Mouse (Mus musculus): ENCODE data around the gene 1700113H08Rik. TPM values are rescaled to one million over a fixed set of nuclear protein-coding genes. Genes with fewer than 3 reads are reported as not detected.
A peak's percentile ranks its signal among the peaks of the same experiment; 100 is the strongest.

The 1700113H08Rik gene
- 0.28 and 0.62 TPM in 2 replicates for polyA plus RNA-seq (2015; fragmentation: Nextera tagmentation; extraction: Ambion mirVana)

GRCm38 (mm10) chr10:87057500-87058250 lies at the start of gene 1700113H08Rik:
TSS of gene 1700113H08Rik (plus strand) at chr10:87058045.
- peak within 1 kb of the TSS; percentile 62 for H3K9ac ChIP-seq (replicated peaks)
- 1% methylated on average over 15 of the region's 15 CpGs for WGBS
- no peaks in the 10 kb centered on the region for H3K9me3 ChIP-seq
- H3K36me3 ChIP-seq: no peaks in the 10 kb centered on the region
- H3K4me2 ChIP-seq (replicated peaks): peak within 1 kb of the TSS; percentile 64
- H3K4me3 ChIP-seq (replicated peaks): peak within 1 kb of the TSS; percentile 41
- H3K27ac ChIP-seq: peak within 1 kb of the TSS; percentile 89
- peaks cover 28% of the 10 kb centered on the region for H3K4me1 ChIP-seq (replicated peaks)
- H3K27me3 ChIP-seq: 0 out of 2 replicates have a peak, but pooled peaks cover 3% of the 10 kb centered on the region
- no peak; the same call in 1 of the 2 replicates for ATAC-seq

DNA sequence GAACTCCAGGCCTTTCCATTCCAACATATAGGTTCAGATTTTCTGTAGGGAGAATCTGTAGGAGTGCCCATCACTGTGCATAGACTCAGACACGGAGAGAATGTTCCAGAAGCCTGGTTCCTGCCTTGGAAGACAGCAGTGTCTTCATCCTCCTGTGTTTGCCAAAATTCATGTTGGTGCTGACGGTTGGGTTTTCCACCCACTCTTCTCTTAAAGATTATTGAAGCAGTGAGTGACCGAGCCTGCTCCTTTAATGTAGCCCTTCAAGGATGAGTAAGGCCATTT lies 49.7 kb upstream of the 1700113H08Rik start:
- Histone ChIP-seq H3K4me2 (replicated peaks) (no peak overlapping the region), H3K27me3 (no peaks in the 10 kb centered on the region), H3K4me3 (replicated peaks) (no peak overlapping the region), H3K4me1 (replicated peaks) (no peaks in the 10 kb centered on the region), H3K9me3 (no peaks in the 10 kb centered on the region), H3K9ac (replicated peaks) (no peak overlapping the region), H3K27ac (no peak overlapping the region), H3K36me3 (no peaks in the 10 kb centered on the region)
- WGBS: 88% methylated on average over 3 of the region's 3 CpGs
- no peak for ATAC-seq

DNA sequence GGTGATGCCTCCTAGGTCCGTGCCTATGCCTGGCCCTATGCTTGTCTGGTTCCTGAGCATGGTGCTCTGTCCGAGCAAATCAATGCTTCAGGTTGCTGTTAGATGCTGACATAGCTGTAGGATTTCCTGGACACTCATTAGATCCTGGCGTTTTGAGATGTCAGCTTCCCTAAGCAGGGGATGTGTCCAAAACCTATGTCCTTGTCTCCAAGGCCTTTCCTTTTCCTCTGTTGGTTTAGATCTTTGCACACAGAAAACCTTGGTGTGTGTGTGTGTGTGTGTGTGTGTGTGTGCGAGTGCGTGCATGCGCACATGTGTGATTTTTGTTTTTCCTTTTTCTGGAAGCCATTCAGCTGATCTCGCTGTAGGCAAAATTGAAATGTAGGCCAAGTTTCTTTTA lies 45.8 kb upstream of the 1700113H08Rik start:
- ATAC-seq: no peak
- no peak overlapping the region for H3K4me2 ChIP-seq (replicated peaks)
- no peak overlapping the region for H3K4me3 ChIP-seq (replicated peaks)
- 95% methylated on average over 7 of the region's 7 CpGs for WGBS
- no peaks in the 10 kb centered on the region for H3K9me3 ChIP-seq
- no peaks in the 10 kb centered on the region for H3K36me3 ChIP-seq
- H3K27me3 ChIP-seq: no peaks in the 10 kb centered on the region
- no peak overlapping the region for H3K9ac ChIP-seq (replicated peaks)
- H3K27ac ChIP-seq: no peak overlapping the region
- H3K4me1 ChIP-seq (replicated peaks): peaks cover 8% of the 10 kb centered on the region

DNA sequence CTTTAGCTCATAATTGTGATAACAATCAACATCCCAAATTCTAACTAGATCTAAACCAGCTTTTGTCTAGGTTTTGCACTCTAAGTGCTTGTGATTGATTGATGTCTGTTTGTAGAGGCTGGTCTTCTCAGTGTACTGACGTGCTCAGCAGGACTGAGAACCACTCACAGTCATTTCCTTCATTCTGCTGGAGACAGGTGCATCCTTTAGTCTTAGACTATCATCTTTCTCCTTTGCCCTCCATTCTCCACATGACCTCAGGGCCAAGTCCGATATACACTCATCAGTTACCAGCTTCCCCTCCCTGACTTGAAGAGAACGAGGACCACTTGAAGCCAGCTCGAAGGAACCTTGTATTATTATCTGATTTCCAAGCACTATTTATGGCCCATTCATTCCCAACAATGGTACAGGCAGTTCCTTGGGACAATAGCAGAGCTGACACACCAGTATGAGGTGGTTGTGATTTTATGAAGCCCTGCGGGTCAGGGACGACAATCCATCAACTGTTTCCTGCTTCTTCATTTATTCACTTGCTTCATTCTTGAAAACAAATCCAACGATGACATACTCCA lies 43.4 kb upstream of the 1700113H08Rik start:
- Histone ChIP-seq H3K9me3 (no peaks in the 10 kb centered on the region), H3K4me1 (replicated peaks) (peaks cover 8% of the 10 kb centered on the region), H3K4me3 (replicated peaks) (no peak overlapping the region), H3K36me3 (no peaks in the 10 kb centered on the region), H3K27me3 (no peaks in the 10 kb centered on the region), H3K27ac (no peak overlapping the region), H3K4me2 (replicated peaks) (no peak overlapping the region), H3K9ac (replicated peaks) (no peak overlapping the region)
- 88% methylated on average over 7 of the region's 7 CpGs for WGBS
- no peak for ATAC-seq

GRCm38 (mm10) chr10:87015403-87015802 lies 42.4 kb upstream of the 1700113H08Rik start:
- Histone ChIP-seq H3K9ac (replicated peaks) (no peak overlapping the region), H3K4me3 (replicated peaks) (no peak overlapping the region), H3K9me3 (no peaks in the 10 kb centered on the region), H3K36me3 (no peaks in the 10 kb centered on the region), H3K4me1 (replicated peaks) (peaks cover 8% of the 10 kb centered on the region), H3K27ac (no peak overlapping the region), H3K27me3 (no peaks in the 10 kb centered on the region), H3K4me2 (replicated peaks) (no peak overlapping the region)
- 84% methylated on average over 5 of the region's 5 CpGs for WGBS
- no peak for ATAC-seq

DNA sequence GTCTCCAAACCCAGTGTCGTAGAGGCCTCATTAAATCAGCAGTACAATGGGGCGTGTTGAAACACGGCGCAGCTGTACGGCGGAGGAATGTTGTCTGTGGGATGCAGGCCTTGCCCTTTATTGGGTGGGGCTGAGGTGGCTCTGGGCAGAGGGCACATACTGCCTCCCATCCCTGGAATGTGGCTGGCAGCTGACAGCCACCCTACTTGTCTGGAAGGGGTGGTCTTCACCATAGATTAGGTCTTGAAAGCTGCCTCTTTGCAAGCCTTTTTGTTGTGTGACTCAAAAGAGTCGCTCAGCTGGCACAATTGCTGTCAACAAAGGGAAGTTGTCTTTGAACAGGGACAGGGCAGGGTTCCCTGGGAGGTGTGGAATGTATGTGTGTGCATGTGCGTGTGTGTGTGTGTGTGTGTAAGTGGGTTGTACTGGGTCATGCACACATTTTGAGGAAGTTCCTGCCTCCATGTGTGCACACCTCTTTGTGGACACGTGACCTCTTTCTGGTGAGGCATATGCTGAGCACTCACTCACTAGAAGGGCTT lies 41.6 kb upstream of the 1700113H08Rik start:
- WGBS: 19% methylated on average over 9 of the region's 9 CpGs
- Histone ChIP-seq H3K27ac (no peak overlapping the region), H3K4me2 (replicated peaks) (no peak overlapping the region)

GRCm38 (mm10) chr10:87018876-87019275 lies 39.0 kb upstream of the 1700113H08Rik start:
- H3K9ac ChIP-seq (replicated peaks): no peak overlapping the region
- 81% methylated on average over 9 of the region's 9 CpGs for WGBS
- H3K4me2 ChIP-seq (replicated peaks): no peak overlapping the region
- no peaks in the 10 kb centered on the region for H3K9me3 ChIP-seq
- H3K4me1 ChIP-seq (replicated peaks): peaks cover 8% of the 10 kb centered on the region
- H3K27me3 ChIP-seq: 0 out of 2 replicates have a peak, but pooled peaks cover 3% of the 10 kb centered on the region
- no peaks in the 10 kb centered on the region for H3K36me3 ChIP-seq
- no peak for ATAC-seq
- no peak overlapping the region for H3K4me3 ChIP-seq (replicated peaks)
- no peak overlapping the region for H3K27ac ChIP-seq

More for the DNA sequence above, 41.6 kb upstream of the 1700113H08Rik start:
- no peaks in the 10 kb centered on the region for H3K27me3 ChIP-seq
- no peak overlapping the region for H3K4me3 ChIP-seq (replicated peaks)
- H3K9ac ChIP-seq (replicated peaks): no peak overlapping the region
- peak; percentile 77 for ATAC-seq
- no peaks in the 10 kb centered on the region for H3K36me3 ChIP-seq
- peaks cover 8% of the 10 kb centered on the region for H3K4me1 ChIP-seq (replicated peaks)
- H3K9me3 ChIP-seq: no peaks in the 10 kb centered on the region

DNA sequence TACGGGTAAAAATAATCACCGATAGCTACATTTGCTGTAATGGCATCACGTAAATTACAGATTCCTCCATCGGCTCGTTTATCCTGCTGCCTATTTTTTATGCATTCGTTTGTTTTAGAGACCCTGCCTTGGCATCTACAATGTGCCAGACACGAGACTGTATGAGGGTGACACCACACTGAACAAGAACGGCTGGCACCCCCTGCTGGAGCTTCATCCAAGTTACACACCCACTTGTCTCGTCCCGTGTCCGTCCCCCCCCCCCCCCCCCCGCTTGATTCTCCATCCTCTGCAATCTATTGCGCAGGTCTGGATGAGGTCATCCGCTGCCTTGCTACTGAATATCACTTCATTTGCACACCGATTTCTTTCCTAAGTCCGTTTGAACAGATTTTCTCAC lies 37.1 kb upstream of the 1700113H08Rik start:
- no peak for ATAC-seq
- H3K27me3 ChIP-seq: 0 out of 2 replicates have a peak, but pooled peaks cover 3% of the 10 kb centered on the region
- H3K4me2 ChIP-seq (replicated peaks): no peak overlapping the region
- H3K36me3 ChIP-seq: no peaks in the 10 kb centered on the region
- H3K4me3 ChIP-seq (replicated peaks): no peak overlapping the region
- H3K9me3 ChIP-seq: no peaks in the 10 kb centered on the region
- no peak overlapping the region for H3K9ac ChIP-seq (replicated peaks)
- H3K27ac ChIP-seq: no peak overlapping the region
- WGBS: 64% methylated on average over 14 of the region's 16 CpGs
- H3K4me1 ChIP-seq (replicated peaks): peaks cover 8% of the 10 kb centered on the region

- Histone ChIP-seq H3K36me3 (no peaks in the 10 kb centered on the region), H3K27me3 (0 out of 2 replicates have a peak, but pooled peaks cover 3% of the 10 kb centered on the region), H3K4me3 (replicated peaks) (no peak overlapping the region), H3K27ac (no peak overlapping the region), H3K9ac (replicated peaks) (no peak overlapping the region), H3K4me1 (replicated peaks) (no peaks in the 10 kb centered on the region), H3K4me2 (replicated peaks) (no peak overlapping the region), H3K9me3 (no peaks in the 10 kb centered on the region)
- ATAC-seq: peak; percentile 91
- under 1% methylated on average over 9 of the region's 10 CpGs for WGBS
Measured at GRCm38 (mm10) chr10:87024884-87025283, 33.0 kb upstream of the 1700113H08Rik start.

GRCm38 (mm10) chr10:87032768-87033167 lies 25.1 kb upstream of the 1700113H08Rik start:
- WGBS: 92% methylated on average over 8 of the region's 8 CpGs
- peaks cover 26% of the 10 kb centered on the region for H3K4me1 ChIP-seq (replicated peaks)
- ATAC-seq: no peak

GRCm38 (mm10) chr10:87035866-87036265 lies 22.0 kb upstream of the 1700113H08Rik start:
- ATAC-seq: peak; percentile 41
- Histone ChIP-seq H3K27me3 (no peaks in the 10 kb centered on the region), H3K4me1 (replicated peaks) (peaks cover 26% of the 10 kb centered on the region), H3K27ac (peak overlapping the region; percentile 47; the same call in 1 of the 2 replicates), H3K4me2 (replicated peaks) (peak overlapping the region; percentile 30), H3K9ac (replicated peaks) (no peak overlapping the region), H3K4me3 (replicated peaks) (no peak overlapping the region), H3K36me3 (no peaks in the 10 kb centered on the region), H3K9me3 (no peaks in the 10 kb centered on the region)
- WGBS: 35% methylated on average over 15 of the region's 15 CpGs

More at GRCm38 (mm10) chr10:87032768-87033167, 25.1 kb upstream of the 1700113H08Rik start:
- Histone ChIP-seq H3K27me3 (no peaks in the 10 kb centered on the region), H3K4me3 (replicated peaks) (no peak overlapping the region), H3K36me3 (no peaks in the 10 kb centered on the region), H3K4me2 (replicated peaks) (no peak overlapping the region), H3K9me3 (no peaks in the 10 kb centered on the region), H3K9ac (replicated peaks) (no peak overlapping the region), H3K27ac (no peak overlapping the region)

DNA sequence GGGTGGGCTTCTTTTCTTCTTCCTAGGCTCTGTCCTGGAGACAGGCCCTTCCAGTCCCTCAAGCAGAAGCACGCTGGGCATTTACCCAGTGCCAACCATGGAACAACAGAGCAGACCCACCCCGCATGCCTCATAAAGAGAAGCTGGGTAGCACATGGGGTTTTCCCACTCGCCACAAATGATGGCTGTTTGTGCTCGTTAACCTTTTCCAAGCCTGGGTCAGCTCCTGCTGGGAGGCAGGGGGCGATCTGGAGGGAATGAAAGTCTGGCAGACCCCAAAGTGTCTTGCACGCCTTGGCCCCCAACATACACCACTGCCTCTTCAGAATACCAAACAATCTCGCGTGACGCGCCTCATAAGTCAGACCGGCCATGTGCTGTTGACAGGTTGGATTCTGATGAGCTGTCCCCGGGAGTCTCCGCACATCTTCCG lies 21.6 kb upstream of the 1700113H08Rik start:
- peak overlapping the region; percentile 47; the same call in 1 of the 2 replicates for H3K27ac ChIP-seq
- 33% methylated on average over 14 of the region's 14 CpGs for WGBS
- H3K36me3 ChIP-seq: no peaks in the 10 kb centered on the region
- no peak overlapping the region for H3K9ac ChIP-seq (replicated peaks)
- no peaks in the 10 kb centered on the region for H3K9me3 ChIP-seq
- H3K27me3 ChIP-seq: no peaks in the 10 kb centered on the region
- ATAC-seq: peak; percentile 71
- peaks cover 26% of the 10 kb centered on the region for H3K4me1 ChIP-seq (replicated peaks)
- H3K4me3 ChIP-seq (replicated peaks): no peak overlapping the region
- H3K4me2 ChIP-seq (replicated peaks): peak overlapping the region; percentile 30

Data from midbrain, embryonic 13.5 days (tissue).